Mouse (Mus musculus) left cerebral cortex, adult 9 months (tissue): ENCODE results near the gene Lrtm1.

Experiments used
- DNase-seq, 2 experiments: peaks; one replicate each; pipeline ENCODE4 v3.0.0; 2022; ENCODE audit warnings: low spot score in 2 of 2

The Lrtm1 gene

DNA sequence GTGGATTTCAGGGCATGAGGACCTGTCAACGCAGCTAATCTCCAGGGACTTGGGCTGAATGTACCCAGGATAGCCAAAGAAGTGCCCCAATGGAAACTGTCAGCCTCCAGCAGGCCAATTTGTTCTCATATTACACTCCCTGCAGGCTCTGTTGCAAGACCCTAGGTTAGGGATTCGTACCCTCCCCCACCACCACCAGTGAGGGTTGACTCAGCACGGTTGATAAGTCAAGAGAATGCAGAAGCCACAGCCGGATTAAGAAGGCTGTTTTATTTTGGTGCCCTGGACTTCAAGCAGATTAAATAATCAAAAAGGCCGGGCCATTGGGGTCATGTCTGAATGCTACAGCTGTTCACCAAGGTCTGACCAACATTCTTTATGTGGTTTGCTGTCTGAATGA is at the start of gene Lrtm1:
Gene Lrtm1, plus strand, starts transcription at position 326 of the 400 bp plus-strand sequence.
- DNase-seq = no peak

DNA sequence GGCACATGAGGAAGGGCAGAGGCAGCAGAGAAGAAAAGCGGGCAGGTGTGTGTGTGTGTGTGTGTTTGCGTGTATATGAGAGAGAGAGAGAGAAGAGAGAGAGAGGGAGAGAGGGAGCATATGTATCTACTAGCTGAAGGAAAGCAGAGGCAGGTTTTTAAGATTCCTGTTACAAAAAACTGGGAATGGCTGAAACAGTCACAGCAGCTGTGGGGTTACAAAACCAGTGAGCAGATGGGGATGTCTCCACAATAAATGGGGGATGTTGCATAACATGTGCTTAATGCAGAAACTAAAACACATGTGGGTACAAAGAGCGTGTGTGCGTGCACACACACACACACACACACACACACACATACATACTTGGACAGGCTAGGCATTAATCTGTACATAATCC is 48.8 kb upstream of the Lrtm1 start:
- DNase-seq = peak in 1 of 2 experiments; percentile 57

DNA sequence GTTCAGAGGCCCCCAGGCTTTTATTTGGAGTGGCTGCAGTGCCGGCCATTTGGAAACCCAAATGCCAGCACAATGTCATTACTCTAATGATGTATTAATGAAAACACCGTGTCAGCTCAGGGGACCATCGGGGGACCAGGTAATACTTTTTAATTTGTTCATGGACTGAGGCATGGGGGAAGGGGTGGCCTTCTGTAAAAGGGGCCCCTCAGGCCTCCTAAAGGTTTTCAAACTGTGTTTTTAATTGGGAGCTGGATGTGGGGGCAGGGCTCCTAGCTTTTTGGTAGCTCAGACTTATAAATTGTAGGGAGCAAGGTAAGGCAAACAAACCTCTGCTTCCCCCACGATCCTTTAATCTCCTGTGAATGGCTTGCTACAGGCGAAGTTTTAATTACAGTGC is 45.4 kb upstream of the Lrtm1 start:
- no peak for DNase-seq

DNA sequence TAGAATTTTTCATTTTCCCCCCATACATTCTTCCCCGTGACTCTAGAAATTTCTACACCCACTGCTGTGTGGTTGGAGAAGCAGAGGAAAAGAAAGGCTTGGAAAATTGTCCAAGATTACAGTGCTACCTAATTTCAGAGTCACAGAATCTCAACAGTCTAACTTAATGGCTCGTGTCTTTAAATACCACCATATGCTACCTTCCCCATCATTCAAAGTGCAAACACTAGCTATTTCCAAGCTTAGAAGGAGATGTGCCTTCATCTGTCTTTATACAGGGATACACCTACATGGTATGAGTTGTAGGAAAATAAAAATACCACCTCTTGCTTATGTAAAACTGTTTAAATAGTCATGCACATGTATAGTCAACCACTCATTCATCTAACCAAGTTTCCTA is 38.8 kb upstream of the Lrtm1 start:
- DNase-seq = peak in 1 of 2 experiments; percentile 25

DNA sequence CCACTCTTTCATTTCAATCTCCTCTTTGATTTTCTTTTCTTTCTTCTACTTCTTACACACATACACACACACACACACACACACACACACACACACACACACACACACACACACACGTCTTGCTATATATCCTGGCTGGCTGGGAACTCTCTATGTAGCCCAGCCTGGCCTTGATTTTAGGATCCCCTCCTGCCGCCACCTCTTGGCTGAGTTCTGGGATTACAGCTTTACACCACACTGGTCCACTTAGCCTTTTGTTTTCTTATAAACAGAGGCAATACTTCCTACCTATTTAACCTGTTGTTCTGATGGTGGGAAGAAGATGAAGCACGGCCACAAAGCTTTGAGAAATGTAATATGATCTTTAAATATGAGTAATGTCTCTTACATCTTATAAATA is 37.5 kb upstream of the Lrtm1 start:
- no peak for DNase-seq

DNA sequence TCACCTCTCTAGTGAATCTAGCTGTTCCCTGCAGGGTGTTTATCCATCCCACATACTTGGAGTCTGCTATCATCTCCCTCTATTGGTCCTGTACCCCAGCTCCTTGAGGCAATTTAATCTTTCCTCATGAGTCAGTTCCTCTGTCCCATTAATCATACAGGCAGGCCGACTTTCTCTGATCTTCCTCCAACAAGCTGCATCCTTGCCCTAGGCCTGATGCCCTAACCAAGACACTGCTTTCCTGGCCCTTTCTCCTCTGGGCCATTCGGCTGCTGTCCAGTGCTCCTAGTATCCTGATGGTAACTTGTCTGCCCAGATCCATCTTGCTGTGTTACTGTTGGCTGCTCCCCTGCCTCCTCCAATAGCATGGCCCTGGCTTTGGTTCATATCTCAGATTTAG is 33.7 kb upstream of the Lrtm1 start:
- no peak for DNase-seq

DNA sequence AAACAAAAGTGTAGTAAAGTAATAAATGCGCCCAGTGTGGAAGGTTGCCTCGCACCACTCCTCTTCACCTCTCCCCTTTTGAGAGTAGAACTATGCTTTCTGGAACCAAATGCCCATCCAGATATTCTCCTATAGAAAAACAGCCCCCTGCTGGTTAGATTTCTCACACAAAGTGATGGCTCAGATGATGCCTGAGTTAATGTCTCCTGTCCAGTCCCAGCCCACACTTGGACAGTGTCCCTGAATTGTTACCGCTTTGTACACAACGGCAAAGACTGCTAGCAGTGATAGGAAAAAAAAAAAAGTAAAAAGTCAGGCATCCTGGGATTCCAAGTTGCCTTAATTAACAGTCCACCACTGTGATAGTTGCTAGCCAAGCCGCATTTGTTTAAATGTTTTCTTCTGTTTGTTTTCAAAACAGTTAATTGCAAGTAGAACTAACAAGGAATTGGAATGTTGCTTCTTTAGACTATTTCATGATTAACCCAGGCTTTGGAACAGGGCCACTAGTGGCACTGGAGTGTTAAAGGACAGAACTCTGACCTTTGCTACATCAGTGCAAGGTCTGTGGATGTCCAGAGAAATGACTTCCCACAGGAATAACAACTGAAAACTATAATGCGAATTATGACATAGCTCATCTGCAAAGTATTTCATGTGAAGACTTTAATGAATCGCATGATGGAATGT is 29.7 kb upstream of the Lrtm1 start:
- no peak for DNase-seq

DNA sequence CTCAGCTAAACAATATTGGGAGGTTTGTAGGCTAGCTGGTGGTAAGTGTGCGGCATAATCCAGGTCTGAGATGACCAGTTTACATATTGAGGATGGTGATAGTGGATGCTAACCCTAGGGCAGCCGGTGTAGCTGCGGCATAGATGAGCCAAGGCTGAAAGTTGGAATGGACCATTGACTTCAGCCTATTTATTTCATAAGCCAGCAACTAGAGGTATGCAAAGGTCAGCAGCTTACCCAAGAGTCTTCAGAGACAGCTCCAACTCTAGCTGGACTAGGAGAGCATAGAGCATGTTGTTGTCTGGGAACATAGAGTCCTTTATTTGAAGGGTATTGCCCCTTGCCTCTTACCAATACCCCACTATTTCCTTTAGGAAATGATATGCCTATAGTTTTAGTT is 21.4 kb upstream of the Lrtm1 start:
- no peak for DNase-seq

DNA sequence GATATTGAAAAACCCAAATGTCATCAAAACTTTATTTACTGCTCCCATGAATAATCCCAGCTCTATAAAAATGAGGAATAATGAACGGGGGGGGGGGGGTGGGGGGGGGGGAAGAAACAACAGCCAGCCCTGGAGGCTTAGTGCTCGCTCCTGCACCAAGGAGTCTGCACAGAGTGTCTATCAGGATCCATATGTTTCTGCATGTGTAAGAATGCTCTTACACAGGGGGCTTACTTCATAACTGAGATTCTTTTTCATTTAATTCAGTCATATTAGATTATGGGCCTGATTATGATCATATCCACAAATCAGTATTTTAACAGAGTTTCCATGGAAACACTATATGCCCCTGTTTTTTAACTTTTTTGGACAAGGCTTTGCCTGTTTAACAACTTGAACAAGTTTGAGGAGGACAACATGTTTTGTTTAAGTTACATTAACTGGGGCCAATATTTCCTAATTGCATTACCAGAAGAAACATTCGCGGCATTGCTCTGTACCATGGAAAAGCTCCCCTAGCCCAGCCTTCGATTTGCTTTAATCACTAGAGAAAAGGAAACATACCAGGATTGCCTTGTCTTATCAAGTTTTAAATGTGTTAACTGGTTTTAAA is 12.7 kb upstream of the Lrtm1 start:
- no peak for DNase-seq

DNA sequence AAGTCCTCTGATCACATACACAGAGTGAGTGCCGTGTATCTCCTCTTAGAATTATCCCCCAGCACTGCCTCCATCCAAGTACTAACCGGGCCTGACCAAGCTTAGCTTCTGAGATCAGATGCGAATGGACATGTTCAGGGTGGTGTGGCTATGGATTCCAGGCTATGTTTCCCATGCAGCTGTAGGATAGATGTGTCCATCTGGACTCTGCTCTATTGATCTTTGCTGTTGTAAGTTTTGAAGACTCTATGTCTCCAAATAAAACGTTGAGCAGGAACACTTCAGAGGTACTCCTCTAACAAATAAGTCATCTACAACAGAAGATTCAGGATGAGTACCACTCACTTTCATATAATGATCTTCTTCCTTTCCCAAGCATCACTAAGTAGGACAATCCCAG is 8.4 kb upstream of the Lrtm1 start:
- DNase-seq = no peak

DNA sequence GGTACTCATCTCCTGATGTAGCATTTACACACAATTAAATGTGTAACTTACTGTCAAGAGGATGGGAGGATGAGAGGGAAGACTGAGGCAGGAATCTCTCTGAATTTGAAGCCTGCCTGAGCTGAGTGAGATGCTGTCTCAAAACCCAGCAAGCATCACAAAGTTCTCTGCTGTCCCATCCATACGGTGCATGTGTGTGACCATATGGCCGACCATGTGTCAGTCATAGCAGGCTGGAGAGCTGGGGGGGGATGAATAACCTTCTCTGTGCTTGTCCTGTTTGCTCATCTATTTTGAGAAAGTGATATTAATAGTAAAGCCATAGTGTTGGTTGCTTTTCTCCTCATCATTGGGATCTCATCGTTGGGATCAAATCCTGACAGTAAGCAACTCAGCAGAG is 4.8 kb upstream of the Lrtm1 start:
- DNase-seq = no peak

DNA sequence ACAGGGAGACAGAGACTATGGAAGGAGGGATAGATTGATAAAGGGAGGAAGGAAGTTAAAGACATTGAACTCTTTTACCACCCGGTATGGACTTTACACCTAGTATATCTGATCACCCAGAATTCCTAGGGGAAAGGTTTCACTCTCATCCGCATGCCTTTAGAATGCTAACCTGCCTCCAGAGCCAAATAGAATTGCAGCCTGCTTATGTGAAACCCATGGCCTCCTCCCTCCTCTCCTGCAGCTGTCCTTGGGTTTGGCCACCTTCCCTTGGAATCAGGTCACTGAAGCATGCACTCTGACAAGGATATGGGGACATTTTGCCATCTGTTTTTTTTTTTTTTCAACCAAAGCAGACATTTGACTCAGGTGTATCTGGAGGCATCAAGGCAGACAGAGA is 3.3 kb upstream of the Lrtm1 start:
- no peak for DNase-seq

DNA sequence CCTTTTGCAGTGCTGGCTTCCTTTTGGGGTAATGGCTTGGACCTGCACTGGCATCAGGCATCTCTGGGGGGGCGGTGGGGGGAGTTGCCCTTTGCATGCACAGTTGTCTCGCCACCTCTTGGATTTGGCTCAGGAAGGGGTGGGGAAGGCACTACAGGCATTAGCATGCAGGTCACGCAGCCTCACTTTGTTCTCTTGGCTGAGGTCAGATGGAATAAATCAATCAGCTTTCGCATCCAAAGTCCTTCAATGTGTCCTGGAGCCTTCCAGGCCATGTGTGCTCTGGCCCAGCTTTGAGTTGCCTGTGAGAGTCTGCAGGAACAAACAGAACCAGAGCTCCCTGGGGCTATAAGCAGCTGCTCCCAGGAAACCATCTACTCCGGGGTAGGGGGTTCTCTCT is 2.1 kb upstream of the Lrtm1 start:
- no peak for DNase-seq

DNA sequence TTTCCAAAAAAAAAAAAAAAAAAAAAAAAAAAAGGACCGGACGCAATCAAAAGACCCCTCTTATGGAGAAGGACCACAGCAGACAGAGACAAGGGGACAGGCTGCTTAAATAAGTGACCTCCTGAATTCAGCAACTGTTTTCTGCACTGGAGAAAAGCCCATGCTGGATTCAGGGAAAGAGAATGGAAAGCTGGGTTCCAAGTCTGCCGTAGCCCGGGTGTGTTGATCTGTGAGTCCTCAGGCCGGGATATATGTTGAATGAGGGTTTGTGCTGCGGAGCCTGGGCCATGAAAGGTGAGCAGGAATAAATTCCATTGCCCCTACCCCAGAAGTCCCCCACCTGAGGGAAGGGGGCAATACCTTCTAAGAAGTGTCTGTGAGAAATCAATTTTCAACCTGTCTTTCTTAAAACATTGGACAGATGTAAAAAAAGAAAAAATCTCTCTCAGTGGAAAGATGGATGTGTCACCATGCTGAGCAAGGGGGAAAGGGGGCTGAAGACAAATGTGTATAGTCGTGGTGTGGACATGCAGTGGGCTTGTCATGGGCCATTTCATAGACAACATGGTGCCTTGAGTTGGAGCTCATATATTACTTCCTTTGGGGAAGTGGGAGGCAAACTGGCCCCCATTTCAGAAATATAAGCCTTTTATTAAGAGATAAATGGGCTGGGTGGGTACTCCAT is 450 bp downstream of the Lrtm1 start:
- DNase-seq = no peak

DNA sequence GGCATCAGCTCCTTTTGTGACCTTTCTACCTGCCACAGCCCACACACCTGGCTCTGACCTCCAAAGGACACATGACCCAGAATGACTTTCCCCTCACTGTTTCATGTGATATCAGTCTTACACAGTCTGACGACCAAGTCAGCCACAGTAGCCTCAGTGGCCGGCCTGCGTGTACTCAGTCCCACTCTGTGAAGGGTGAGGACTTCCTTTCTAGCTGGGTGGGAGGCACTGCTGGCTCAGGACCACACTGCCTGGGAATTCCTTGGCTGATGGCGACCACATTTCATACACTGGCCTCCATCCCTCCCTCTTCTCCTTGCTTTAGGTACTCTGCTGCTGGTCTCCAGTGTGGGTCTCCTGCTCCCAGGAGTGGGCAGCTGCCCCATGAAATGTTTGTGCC is 3.3 kb downstream of the Lrtm1 start:
- no peak for DNase-seq

DNA sequence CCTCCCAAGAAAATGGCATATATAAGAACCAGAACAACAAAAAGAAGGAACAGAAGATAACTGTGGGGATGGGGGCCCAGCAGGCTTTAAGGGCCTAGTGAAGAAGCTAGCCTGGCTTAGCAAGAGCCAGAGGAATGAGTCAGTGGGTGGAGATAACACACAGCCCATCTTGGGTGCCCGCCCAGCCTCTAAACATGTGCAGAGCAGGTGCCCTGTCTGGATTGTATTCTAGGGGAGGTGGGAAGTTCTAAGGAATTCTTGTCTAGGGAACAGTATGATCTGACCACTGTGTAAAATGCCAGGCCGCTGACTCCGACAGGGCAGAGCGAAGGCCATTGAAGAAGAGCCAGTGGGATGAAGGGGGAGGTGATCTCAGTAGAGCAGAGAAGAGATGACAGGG is 5.2 kb downstream of the Lrtm1 start:
- no peak for DNase-seq

DNA sequence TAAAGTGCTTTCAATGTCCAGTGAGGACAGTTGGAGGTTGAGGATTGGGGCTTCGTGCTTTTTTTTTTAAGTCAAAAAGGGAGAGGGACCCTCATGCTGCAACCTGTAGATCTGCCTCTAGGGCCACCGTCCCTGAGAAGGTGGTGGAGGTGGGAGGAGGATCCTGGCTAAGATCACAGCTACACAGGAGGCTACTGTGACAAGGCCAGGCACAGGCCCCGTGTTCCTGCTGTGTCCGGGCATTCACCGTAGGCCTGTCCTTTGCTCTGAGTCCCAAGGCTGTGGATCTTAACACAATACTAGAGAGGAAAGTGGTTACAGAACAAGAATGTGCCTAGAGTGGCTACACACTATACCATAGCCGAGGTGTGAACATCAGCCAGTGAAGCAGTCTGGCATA is 7.3 kb downstream of the Lrtm1 start:
- DNase-seq = no peak

DNA sequence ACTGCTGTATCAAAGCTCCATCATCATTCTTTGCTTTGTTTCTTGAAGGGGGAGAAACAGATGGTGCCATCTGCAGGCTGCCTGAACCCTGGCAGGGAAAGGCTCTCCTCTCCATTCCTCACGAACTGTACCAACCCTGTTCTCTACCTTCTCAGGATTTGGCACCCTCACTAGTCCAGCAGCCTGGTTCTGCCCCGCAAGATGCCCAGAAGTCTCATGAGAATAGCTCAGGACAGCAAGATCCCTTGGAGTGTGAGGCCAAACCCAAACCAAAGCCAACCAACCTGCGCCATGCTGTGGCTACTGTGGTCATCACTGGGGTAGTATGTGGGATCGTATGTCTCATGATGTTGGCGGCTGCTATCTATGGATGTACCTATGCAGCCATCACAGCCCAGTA is 9.3 kb downstream of the Lrtm1 start:
- no peak for DNase-seq

DNA sequence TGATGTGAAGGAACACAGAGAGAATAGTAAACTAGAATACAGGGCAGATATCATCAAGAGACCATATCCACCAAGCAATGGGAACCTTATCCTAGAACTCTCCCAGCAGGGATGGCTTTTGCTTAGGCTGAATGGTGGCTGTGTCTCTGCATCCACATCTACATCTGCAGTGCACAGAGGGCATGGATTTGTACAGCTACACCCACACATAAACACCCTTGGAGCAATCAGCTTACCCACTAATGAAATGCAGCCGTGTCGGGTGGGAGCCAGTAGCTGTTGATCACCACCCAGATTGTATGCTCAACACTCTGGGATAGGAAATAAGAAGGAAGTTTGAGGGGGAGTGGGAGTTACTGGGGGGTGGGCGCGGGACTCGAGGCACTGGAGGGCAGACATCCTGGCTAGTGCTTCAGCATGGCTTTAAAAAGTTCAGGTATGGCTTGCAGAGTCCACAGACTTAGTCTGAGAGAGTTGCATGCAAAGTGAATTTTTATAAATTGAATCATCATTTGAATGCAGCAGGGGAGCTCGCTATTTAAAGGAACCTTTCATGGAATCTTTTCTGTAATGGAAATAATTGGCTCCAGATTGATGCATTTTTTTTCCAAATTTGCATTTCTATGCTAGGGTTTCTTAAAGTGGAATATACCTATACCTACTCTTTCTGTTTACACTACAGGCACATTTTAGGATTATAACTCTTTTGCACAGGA is 10.5 kb downstream of the Lrtm1 start:
- no peak for DNase-seq

DNA sequence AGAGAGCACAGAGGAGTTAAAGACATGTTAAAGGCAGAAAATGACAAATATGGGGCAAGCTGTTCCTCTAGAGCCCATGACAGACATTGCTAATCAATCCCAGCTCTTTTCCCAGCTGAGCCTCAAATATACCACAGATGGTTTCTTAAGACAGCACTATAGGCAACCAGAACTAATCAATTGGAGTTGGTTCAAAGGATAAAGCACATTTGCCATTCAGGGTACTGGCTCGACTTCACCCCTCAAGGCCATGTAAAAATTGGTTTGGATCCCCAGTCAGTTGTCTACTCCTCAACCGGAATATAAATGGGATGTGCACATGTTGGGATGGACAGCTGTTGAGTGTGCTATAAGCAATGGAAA is 11.1 kb downstream of the Lrtm1 start:
- DNase-seq = no peak

DNA sequence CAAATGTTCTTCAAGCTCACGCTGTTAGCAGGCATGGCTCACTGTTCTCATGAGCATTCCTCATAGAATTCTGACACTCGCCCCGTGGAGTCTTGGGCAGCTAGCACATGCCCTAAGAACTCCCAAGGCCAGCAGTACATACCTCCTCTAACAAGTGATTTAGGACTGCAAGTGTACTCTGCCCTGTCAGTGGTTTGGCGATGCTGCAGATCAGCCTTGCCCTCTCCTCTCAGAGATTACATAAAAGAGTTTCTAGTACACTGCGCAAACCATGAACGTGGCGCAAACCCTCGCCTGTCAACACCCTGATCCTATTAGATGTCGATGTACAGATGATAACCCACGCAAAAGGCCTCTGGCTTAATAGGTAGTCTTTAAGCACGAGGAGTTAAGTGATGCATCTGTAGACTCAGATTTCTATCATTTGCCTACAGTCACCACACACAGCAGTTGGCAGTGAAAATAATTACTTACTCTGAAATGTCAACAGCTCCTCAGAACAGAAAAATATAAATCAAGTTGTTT is 11.9 kb downstream of the Lrtm1 start:
- DNase-seq = no peak

DNA sequence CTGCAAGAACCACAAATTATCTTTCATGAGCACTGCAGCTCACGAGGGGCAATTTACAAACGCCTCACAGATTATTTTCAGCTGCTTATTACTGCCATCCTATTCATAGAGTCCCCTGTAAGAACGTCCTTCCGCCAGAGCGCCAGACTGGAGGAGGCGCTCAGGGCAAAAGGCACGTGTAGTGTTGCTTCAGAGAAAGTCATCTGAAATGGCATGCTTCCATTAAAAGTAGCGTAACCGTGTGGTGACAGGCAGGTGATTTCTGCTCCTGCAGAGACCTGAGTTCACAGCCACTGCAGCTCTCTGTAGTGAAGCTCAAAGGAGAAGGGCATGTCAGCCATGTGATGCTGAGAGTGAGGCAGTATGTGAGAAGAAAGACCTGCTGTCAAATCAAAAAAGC is 12.5 kb downstream of the Lrtm1 start:
- DNase-seq = no peak
